Mouse (Mus musculus): ENCODE data around the gene S100a4. TPM values are rescaled to one million over a fixed set of nuclear protein-coding genes. Genes with fewer than 3 reads are reported as not detected.

S100a4 gene
- polyA plus RNA-seq (2012; rRNA removed) = 263 and 329 TPM in 2 replicates

DNA sequence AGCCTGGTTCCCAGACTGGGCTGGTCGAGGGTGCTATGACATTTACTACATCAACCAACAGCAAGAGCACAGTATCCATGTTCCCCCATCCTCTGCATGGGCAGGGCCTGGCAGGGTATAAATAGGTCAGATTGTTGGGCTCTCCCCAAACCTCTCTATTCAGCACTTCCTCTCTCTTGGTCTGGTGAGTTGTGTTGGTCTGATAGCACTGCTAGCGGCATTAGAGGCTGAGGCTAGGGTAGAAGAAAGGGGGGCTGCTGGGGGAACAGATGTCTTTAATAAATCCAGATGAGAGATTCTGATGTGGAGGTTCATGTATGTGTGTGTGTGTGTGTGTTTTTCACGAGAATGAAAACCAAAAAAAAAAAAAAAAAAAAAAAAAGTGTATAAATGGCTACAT is at the start of gene S100a4:
Gene S100a4 (plus strand): TSS at position 149 of the 400 bp plus-strand sequence.
- no peak for DNase-seq (ENCODE audit: low spot score)

DNA sequence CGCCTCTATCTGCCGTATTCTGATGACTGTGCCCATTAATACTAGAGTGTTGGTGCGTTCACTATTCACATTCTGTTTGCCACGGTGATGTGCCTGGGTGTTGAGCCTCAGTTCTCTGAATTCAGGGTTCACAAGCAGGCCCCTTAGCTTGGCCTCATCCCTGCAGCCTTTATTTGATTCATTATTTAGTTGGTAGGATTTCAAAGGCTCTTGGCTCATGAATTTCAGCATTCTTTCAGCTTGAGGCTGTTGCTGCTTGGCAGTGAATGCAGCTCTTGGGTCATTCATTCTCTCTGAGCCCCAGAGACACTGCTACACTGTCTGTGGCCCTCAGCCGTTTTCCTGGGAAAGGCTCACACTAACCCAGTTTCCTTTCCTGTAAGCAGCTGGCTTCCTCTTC is 47.6 kb upstream of the S100a4 start:
- no peak for DNase-seq (ENCODE audit: low spot score)

DNA sequence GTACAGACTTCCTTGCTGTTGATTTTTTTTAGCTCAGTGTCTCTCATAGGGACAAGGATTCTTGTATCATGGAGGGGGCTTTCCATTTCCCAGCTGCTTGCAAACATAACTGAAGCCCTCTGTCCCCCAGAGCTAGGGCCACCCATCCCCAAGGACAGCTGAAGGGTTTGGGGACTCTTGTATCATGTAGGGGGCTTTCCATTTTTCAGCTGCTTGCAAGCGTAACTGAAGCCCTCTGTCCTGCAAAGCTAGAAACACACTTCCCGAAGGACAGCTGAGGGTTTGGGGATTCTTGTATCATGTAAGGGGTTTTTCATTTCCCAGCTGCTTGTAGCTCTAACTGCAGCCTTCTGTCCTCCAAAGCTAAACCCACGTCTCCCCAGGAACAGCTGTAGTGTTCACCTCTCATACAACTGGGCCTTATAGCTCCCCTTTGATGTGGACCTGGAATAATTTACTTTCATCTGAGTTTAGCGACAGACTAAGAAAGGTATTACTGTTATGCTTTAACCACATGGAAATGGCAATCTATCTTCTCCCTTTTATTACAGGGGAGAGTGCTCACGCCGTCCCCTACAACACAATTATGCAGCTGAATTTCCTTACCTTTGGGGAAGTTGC is 43.5 kb upstream of the S100a4 start, which contains the start of gene S100a3:
Gene S100a3 (plus strand): TSS at position 571 of the 621 bp plus-strand sequence.
- DNase-seq (ENCODE audit: low spot score) = no peak

DNA sequence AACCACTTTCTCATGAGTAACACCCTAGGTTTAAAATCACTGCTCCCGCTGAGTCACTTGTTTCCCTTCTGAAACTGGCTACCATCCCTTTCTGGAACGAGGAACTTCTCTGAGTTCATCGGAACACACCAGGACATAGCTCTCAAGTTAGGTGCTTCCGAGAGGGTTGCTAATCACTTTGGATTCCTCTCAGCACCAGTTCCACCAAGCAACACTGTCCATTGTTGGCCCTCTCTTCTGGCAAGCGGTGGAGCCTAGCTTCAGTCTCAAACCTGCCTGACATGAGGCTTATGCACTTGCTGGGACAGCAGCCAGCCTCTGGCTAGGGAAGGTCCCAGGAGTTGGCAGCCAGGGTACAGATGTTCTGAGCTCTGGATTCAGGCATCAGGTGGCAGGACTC is 28.9 kb upstream of the S100a4 start:
- DNase-seq (ENCODE audit: low spot score) = no peak

DNA sequence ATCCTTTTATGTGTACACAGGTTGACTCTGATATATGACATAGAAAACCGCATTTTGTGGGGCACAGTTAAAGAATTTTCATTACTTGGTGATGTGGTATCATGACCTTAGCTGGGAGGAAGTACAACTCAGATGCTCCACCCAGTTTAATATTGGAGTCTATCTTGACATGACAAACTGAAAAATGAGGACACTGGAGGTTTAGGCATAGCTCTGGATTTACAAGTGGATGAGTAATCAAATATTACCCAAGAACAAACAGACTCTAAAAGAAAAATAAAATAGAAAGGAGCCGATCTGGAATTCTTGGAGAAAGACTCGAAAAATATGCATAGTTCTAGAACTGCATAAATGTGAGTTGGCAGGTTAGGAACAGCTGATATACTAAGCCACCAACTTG is 28.3 kb upstream of the S100a4 start:
- no peak for DNase-seq (ENCODE audit: low spot score)

DNA sequence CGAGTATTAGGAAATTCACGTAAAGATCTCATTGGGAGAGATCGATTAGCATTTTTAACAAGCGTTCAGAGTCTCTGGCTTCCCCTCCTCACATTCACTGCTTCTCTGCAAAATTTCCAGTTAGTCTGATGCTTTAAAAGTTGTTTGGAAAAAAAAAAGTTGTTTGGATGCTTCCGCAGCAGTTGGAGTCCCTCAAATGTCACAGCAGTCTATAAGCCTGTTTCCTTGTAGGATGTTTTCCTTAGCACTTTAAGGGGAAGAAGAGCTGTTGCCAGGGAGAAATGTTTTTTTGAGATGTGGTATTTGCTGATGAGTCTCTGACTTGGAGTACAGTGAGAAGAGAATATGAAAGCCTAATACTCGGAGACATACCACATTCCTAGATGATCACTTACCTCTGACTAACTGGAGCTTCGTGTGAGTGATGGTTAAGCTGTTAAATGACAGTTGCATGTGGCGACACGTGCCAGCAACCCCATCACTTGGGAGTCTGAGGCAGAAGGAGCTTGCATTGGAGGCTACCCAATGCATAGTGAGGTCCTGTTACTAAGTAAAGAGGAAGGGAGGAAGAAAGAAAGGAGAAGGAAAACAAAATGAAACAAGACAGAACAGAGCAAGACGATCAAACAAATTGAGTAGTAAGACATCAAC is 27.1 kb upstream of the S100a4 start:
- DNase-seq (ENCODE audit: low spot score) = no peak

DNA sequence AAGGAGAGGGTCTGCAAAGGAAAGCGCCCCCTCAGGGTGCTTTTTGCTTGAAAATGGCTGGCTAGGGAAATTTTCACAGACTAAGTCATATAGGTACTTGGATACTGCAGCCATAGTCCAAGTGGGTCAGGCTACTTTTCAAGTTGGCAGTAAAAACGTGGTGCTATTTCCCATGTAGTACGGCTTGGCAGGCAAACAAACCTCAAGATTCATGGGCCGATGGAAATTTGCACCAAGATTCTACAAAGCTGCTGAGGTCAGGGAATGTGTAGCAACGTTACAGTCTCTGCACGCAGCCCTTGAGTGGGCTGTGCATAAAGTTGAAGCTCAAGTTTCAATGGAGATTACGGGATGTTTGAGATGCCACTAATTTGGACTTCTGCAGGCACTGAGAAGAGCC is 24.1 kb upstream of the S100a4 start:
- DNase-seq (ENCODE audit: low spot score) = no peak

DNA sequence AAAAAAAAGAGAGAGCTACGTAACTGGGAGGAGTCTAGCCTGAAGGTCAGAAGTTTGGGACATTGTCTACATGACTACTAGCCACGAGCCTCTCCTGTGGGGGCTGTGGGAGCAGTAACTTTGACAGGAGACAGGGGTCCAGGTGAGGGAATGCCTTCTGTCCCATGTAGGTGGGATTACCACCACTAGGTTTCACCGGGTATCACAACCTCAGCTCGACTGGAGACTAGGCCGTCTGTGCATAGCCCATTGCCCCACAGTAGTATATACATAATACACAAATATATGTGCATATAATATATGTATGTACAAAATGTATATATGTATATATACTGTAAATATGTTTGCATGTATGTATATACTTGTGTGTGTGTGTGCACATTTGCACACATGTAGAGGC is 22.4 kb upstream of the S100a4 start:
- DNase-seq (ENCODE audit: low spot score) = no peak

DNA sequence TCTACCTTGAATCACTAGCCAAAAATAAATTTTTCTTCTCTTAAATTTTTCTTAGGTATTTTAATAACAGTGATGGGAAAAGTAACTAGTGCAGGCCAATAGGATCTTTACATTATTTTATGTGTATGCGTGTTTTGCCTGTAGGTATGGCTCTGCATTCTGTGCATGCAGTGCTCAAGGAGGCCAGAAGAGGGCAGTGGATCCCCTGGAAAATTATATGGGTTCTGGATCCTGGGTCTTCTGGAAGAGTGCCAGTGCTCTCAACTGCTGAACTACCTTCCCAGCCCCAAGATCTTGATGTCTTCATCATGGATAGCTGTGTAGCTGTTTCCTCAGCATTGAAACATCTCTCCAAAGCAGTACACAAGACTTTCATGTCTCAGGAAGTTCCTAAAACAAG is 21.4 kb upstream of the S100a4 start:
- DNase-seq (ENCODE audit: low spot score) = no peak

DNA sequence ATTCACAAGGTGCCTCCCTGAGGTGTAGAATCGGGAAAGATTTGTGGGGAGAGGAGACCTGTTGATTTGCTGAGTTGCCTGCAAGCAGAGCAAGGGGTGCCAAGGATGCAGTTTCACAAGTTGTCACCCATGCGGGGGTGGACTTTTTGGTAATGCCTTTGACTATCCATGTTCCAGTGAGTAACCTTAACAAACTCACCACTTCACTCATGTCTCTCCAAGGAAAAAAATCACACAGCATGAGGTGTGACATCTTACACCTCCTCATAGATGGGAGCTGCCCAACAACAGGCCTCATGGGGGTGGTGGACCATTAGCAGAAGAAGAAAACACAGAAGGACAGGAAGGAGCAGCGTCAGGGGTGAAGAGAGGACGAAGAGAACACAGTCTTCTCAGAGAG is 21.0 kb upstream of the S100a4 start:
- no peak for DNase-seq (ENCODE audit: low spot score)

DNA sequence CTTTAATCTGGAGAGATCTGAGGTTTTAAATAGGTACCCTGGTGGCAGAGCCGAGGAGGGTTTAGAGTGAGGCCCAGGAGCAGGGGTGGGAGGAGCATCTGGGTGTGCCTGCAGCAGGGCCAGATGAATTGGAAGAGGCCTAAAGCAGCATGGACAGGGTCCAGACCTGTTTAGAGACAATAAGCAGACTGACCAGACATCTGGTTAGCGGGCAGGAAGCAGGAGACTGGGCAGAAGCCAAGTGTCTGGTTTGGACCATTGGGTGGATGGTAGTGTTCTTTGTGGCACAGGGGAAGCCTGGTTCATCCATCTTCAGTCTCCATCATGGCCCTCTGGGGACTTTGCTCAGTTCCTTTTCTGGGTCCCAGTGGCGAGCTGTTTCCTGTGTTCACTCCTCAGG is 19.7 kb upstream of the S100a4 start:
- DNase-seq (ENCODE audit: low spot score) = no peak

DNA sequence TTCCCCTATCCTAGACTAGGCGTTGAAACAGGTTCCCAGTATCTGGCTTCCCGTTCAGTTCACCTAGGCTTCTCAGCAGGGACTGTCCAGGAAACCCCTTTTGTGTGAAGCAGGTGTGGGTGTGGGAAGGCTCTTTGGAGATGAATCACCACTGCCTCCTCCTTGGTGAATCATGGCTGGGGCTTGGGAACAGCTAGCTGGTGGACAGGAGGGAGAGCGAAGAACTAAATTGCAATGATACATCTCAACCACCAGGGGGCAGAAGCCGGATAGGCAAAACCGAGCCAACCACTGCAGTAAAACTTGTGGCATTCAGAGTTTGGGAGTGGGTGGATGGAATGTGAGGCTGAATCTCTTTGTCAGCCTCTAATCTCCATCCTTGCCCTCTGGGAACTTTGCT is 18.0 kb upstream of the S100a4 start:
- peak; percentile 60 for DNase-seq (ENCODE audit: low spot score)

DNA sequence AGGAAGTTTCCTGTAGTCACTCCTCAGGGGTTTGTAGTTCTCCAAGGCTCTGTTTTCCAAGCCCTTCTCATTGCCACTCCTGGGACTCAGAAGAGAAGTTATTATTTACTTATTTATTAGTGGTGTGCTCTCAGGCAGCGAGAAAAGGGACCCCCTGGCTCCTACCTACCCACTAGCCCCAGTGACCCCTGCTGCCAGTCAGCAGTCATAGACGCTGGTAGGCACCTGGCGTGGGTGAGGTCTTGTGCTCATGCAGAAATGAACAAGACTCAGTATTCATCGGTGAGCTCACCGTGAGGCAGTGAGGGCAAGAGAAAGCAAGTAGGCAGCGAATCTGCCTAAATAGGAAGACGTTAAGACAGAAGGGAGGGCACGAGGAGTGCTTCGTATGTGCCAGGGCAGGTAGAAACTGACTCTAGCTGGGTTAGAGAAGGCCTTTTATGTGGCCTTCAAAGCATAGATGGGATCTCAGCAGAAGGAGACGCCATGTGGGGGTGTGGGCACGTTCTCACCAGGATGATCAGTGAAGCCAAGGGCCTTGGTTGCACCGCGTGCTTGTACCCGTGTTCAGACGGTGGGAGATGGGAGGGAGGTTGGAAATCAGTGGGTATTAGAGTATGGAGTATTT is 17.4 kb upstream of the S100a4 start:
- no peak for DNase-seq (ENCODE audit: low spot score)

DNA sequence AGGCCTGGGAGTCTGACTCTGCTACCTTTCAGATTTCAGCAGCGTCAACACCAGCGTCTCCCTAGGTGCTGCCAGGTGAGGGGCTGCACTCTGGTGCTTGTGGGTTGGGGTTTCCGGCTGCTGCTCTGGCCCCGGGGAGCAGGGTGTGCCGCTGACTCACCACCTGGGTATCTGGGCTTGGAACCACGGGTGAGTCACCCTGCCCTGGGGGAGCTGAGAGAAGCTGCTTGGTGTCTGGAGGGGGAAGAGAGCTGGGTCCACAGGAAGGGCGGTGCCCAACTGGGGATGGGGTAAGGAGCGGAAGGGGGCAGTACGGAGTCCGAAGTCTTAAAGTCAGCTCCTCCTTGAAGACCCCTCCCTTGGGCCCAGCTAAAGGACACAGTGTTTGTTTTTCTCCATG is 16.7 kb upstream of the S100a4 start:
- peak; percentile 80 for DNase-seq (ENCODE audit: low spot score)

DNA sequence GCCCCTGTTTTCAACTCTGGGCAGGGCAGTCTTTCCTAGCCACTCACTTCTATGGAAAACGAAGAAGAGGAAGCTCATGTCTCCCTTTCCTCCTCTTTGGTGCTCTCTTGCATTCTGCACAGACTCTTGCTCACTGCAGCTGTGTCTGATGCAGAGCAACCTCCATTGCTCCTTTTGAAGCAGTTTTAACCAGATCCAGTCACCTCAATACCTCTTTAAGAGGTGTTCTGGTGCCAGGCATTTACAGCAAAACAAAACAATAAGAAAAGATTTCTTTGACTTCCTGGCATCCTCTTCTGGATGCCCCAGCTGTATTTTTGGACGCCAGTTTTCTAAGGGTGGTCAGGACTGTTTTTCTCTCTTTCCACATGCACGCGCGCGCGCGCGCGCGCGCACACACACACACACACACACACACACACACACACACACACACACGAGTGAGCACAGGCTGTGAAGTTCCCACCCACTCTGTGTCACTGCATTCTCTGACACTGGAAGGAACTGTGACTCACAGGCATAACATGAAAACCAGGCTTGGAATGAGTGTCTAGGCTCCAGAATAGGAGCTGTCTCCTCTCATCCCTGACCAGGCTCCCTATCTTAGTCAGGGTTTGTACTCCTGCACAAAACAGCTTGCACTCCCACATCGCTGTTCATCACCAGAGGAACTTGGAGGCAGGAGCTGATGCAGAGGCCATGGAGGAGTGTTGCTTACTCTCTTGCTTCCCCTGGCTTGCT is 16.0 kb upstream of the S100a4 start:
- DNase-seq (ENCODE audit: low spot score) = no peak

DNA sequence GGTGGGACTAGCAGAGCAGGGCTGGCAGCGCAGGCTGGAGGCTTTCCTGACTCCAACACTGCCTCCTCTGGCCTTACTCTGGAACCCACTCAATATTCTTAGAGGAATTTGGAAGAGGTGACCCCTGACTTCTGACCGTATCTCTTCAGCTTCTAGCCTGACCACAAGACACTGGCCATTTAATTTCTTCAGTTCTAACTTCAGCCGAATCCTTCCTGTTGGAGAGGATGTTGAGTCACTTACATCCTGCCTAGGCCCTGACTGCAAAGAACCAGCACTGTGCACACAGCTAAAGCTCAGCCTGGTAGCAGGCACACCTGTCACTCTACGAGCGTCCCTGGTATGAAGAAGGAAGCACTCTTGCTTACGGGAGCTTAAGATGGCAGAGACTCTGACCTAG is 14.2 kb upstream of the S100a4 start:
- DNase-seq (ENCODE audit: low spot score) = no peak

DNA sequence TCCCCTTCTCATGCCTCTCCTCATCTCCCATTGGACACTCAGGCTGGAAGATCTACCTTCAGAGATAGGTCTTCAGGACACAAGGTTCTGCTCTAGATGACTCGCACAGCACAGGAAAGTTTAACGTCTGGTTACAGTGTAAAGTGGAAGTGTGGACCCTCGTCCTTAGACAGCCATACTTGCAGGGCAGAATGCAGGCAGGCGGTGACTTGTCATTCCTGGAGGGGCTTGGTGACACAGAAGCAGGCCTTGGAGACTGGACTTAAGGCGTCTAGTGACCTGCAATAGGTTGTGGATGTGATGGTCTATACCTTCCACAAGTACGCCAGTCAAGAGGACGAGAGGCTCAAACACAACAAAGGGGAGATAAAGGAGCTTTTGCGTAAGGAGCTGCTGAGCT is 13.6 kb upstream of the S100a4 start, which contains the start of gene S100a2:
Gene S100a2 (plus strand): TSS at position 301 of the 400 bp plus-strand sequence.
- DNase-seq (ENCODE audit: low spot score) = no peak

DNA sequence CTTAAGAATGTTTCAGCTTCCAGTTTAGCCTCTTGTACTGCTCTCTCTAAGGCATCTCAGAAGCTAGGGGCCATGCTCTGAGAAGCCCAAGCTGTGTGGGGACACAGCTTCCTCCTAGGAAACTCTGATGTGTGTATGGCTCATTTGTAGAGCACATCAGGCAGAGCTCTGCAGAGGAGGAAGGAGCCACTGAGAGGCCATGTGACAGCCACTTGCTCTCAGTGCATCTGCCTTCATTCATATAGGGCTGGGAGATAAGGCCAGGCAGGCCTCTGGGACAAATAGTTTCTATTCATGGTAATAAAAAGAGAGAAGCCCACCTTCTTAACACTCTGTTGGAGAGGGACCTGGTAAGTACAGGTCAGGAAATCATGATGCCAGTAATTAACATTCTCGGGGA is 9.1 kb upstream of the S100a4 start:
- DNase-seq (ENCODE audit: low spot score) = no peak

DNA sequence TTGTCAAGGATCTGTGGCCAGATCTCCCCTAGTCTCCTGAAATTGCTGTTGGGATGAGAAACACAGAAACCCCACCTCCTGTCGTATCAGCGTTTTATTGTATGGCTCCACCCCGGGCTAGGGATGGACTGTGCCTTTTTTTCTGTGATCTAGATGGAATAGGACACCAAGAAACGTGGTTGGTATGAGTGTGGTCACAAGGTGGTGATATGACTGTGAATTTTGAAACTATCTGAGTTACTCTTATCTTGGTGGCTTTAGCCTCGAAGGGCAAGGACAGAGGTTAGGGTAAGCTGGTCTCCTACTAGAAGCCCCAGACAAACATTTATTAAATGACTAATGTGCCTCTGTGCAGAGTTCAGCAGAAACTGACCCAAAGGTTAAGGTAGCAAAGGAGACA is 8.0 kb upstream of the S100a4 start:
- no peak for DNase-seq (ENCODE audit: low spot score)

DNA sequence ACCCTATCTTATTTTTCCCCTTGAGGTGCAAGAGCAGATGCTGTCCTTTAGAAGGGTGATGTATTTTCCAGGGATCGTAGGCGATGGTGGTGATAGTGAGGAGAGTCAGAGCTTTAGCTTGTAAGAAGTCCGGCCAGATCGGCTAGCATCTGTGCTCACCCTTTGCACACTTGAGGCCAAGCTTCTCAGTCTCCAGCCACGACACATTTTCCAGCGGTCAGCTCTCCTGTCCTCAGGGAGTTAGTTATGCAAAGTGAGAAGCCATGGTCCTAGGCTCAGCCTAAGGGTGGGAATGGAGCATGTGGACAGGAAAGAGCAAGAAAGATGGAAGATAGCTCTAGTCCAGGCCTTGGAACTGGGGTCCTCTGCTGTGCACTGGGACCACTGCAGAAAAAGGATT is 6.8 kb upstream of the S100a4 start:
- no peak for DNase-seq (ENCODE audit: low spot score)

DNA sequence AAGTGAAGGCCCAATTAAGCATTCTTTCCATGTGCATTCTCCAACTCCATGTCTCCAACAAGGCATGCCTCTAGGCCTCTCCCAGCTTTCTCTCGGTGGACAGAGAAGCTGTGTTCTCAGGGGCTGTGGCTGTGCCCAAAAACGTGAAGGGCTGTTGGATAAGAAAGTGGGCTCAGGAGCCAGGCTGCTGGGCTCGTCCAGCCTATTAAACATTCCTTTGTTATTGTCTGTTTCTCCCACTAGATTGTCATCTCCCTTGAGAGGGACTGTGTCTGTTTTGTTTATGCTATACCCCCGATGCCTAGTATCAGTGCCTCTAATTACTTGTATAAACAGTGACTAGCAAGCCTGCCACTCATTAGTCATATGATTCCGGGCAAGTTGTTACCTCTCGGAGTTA is 5.8 kb upstream of the S100a4 start:
- peak; percentile 23 for DNase-seq (ENCODE audit: low spot score)

DNA sequence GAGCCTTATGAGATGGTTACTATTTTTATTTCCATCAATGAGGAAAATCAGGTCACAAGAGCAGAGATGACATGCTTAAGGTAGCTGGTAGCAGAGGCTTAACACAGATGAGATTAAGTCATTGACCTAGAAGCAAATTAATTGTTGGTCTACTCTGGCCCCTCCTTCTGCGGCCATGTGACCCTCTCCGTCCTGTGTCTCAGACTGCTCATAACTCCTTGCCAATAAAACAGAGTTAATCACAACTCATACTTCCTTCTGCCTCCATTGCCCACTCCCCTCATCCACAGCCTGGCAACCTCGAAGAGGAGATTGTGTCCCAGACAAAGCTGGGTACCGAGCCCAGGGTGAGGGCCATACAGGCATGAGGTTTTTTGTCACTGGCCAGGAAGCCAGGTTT is 5.4 kb upstream of the S100a4 start:
- DNase-seq (ENCODE audit: low spot score) = peak; percentile 20

DNA sequence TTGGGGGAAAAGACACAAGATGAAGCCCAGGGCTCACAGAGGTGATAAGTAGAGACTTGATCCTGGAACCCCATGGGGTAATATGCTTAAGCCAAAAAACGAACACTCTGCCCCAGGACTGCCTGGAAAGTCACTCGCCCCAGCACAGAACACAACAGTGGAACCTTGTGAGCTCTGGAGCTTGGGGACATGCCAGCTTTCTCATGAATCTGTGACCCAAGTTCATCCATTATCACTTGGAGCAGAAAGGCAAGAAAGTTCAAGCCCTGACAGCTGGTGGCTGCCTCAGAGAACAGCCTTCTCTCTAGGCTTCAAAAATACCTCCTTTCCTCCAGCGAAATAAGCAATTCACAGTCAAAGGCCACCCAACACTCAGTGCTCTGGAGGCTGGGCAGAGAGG is 4.2 kb upstream of the S100a4 start:
- DNase-seq (ENCODE audit: low spot score) = no peak

All from urinary bladder, adult 2 months (tissue).